Mouse (Mus musculus): Measurements from ENCODE around the gene Crabp2.

DNA sequence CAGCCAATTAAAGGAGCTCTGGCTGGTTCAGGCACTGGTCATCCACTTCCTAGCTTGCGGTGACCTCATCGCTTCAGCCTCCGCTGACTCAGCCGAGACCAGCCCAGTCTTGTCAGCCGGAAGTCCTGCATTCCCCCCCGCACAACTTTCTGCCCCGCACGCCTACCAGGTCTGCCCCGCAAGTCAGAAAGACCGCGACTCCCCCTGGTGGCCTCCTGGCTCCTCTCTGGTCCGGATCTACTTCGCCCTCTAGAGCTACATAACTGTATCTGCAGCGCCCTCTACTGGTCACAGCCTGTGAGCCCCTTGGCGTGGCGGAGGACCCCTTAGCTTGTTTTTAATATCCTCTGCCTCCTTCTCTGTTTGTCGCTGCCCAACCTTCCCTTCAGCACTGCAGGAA is 38.4 kb downstream of the Crabp2 start:
- peak; percentile 99 for TF ChIP-seq CTCF (IDR thresholded peaks at IDR 0.05; ENCODE audit: low read depth)
- 0 out of 2 replicates have a peak, but pooled peaks have one; percentile 50 for TF ChIP-seq EP300 (IDR thresholded peaks at IDR 0.05; ENCODE audit: low read depth)

Measured in heart, postnatal 0 days (tissue).